Mouse (Mus musculus): ENCODE measurements around the gene A3galt2.

GRCm38 (mm10) chr4:128733496-128733895 lies 21.7 kb upstream of the A3galt2 start:
- TF ChIP-seq CTCF (conservative IDR thresholded peaks at IDR 0.05; ENCODE audit: insufficient read depth, insufficient read length, low read depth, low read length) (no peak), POLR2A (IDR thresholded peaks at IDR 0.05; ENCODE audit: low read depth, low read length) (no peak)

All from kidney, adult 2 months (tissue).